Mouse (Mus musculus) bone marrow macrophage, adult 2 months (primary cell): ENCODE measurements at regions not wholly inside any gene's neighbourhood (a gene's known extent, or its start where the extent isn't known, plus 50 kb on each side); places are given as distances from the start of the nearest gene placed in this dataset.

Experiments
- CTCF ChIP-seq: IDR thresholded peaks from 2 replicates; pipeline ENCODE4 v1.5.1; 2012; ENCODE audit warnings: low read depth, mild to moderate bottlenecking, low read length, moderate library complexity
- POLR2A ChIP-seq: IDR thresholded peaks from 2 replicates; pipeline ENCODE4 v1.6.1; 2012; ENCODE audit warnings: mild to moderate bottlenecking, low read depth, low read length, borderline replicate concordance

- TF ChIP-seq POLR2A (no peak), CTCF (no peak)
Measured at GRCm38 (mm10) chr16:29734738-29735250, 155.7 kb downstream of the Opa1 start.
